Comparison of ENCODE assay signal across 12 mouse cellular contexts in genomic region chr1:167256724-167257302, GRCm38 (mm10). TPM values are rescaled to one million over a fixed set of nuclear protein-coding genes. Genes with fewer than 3 reads are reported as not detected.
DNase-seq lines count a peak whose midpoint lies in the region; ATAC-seq and TF ChIP-seq lines count a peak whose summit lies in the region.
"Had no signal": no experiment of that assay in that cellular context is flagged by ENCODE, and none has a peak within 500 bp of the region (broad histone marks: within the 10 kb centered on the region; RNA-seq: fewer than 3 reads in every experiment).

No protein-coding gene starts in this region.

- peaks cover 15% of the 10 kb centered on the region for H3K4me1 ChIP-seq in lung, embryonic 14.5 days (ENCODE audit: insufficient read depth)
- peaks cover 26% of the 10 kb centered on the region for H3K4me1 ChIP-seq in liver, embryonic 11.5 days (replicated peaks; ENCODE audit: control insufficient read depth, insufficient read depth, low read length)

- no peak for ATAC-seq in lung, embryonic 14.5 days (ENCODE audit: insufficient read depth)
- ATAC-seq in liver, embryonic 11.5 days (replicated peaks; ENCODE audit: low FRiP score), result 0 out of 2 replicates have a peak, but pooled peaks have one; percentile 31
- ATAC-seq: midbrain, embryonic 16.5 days had no signal

- no peak overlapping the region for H3K27ac ChIP-seq in lung, embryonic 14.5 days (ENCODE audit: low read depth)
- no peak overlapping the region for H3K27ac ChIP-seq in liver, embryonic 11.5 days (ENCODE audit: low read depth, low read length)
- H3K27ac ChIP-seq: embryonic facial prominence, embryonic 10.5 days; macrophage had no signal

- H3K4me3 ChIP-seq in lung, embryonic 14.5 days (ENCODE audit: low read depth, low read length), result no peak overlapping the region
- H3K4me3 ChIP-seq in liver, embryonic 11.5 days (ENCODE audit: low read depth, low read length), result no peak overlapping the region
- H3K4me3 ChIP-seq: embryonic facial prominence, embryonic 10.5 days had no signal

- no peak overlapping the region for H3K9ac ChIP-seq in lung, embryonic 14.5 days
- H3K9ac ChIP-seq in liver, embryonic 11.5 days (ENCODE audit: low read depth, low read length), result 0 out of 2 replicates have a peak overlapping the region, but pooled peaks have one; percentile 13

- intact Hi-C loops in left cerebral cortex, postnatal 4 days (cut with DNase I), result no loop called here

- 57% methylated on average over 15 of the region's 15 CpGs for WGBS in lung, embryonic 14.5 days
- 78% methylated on average over 15 of the region's 15 CpGs for WGBS in liver, embryonic 11.5 days

- TF ChIP-seq CTCF in lung, embryonic 14.5 days (IDR thresholded peaks at IDR 0.05; ENCODE audit: low read depth), result no peak

- no peak overlapping the region for H3K4me2 ChIP-seq in lung, embryonic 14.5 days
- no peak overlapping the region for H3K4me2 ChIP-seq in liver, embryonic 11.5 days

- H3K27me3 ChIP-seq in lung, embryonic 14.5 days (ENCODE audit: insufficient read depth, low read length), result no peaks in the 10 kb centered on the region
- no peaks in the 10 kb centered on the region for H3K27me3 ChIP-seq in liver, embryonic 11.5 days (replicated peaks; ENCODE audit: control insufficient read depth, insufficient read depth, low read length)

- H3K36me3 ChIP-seq in lung, embryonic 14.5 days (ENCODE audit: insufficient read depth), result no peaks in the 10 kb centered on the region
- H3K36me3 ChIP-seq in liver, embryonic 11.5 days (ENCODE audit: control insufficient read depth, insufficient read depth, low read length), result no peaks in the 10 kb centered on the region

- H3K9me3 ChIP-seq in lung, embryonic 14.5 days (ENCODE audit: low read depth, low read length), result no peaks in the 10 kb centered on the region
- H3K9me3 ChIP-seq in liver, embryonic 11.5 days (ENCODE audit: control insufficient read depth, low read length), result no peaks in the 10 kb centered on the region
- H3K9me3 ChIP-seq: embryonic facial prominence, embryonic 10.5 days had no signal

- peak; percentile 60 for DNase-seq in lung, embryonic 14.5 days
- no peak for DNase-seq in lung, postnatal 25 days (ENCODE audit: low spot score)
- DNase-seq in kidney, adult 8-10 months, result peak; percentile 36 to 67
- no peak for DNase-seq in liver, embryonic 11.5 days (ENCODE audit: low spot score)
- peak; percentile 41 for DNase-seq in retina, postnatal 1 day
- DNase-seq in layer of hippocampus, adult 9-10 months (ENCODE audit: low spot score), result no peak
- no peak for DNase-seq in left cerebral cortex, postnatal 4 days
- DNase-seq in spleen, postnatal 4 days (ENCODE audit: low spot score in 2 of 2), result no peak
- DNase-seq: cerebellum, adult 9-11 months had no signal

RNA-seq across cellular contexts. Expression of gene Uck2, which starts 28.3 kb away (rescaled TPM):
- 98.3 and 98.8 TPM in 2 replicates for polyA plus RNA-seq in lung, embryonic 14.5 days (2014; fragmentation: Nextera tagmentation; extraction: Ambion mirVana)
- 144 and 156 TPM in 2 replicates for polyA plus RNA-seq in liver, embryonic 11.5 days (2014; fragmentation: Nextera tagmentation; extraction: Ambion mirVana)
- total RNA-seq in left cerebral cortex, postnatal 4 days (2021), result 10 to 100 TPM; 80.8 to 85.6 TPM

RNA-seq across cellular contexts. Expression of gene Tmco1, which starts 51.4 kb away (rescaled TPM):
- polyA plus RNA-seq in lung, embryonic 14.5 days (2014; fragmentation: Nextera tagmentation; extraction: Ambion mirVana), result 91.5 and 93.1 TPM in 2 replicates
- 104 and 116 TPM in 2 replicates for polyA plus RNA-seq in liver, embryonic 11.5 days (2014; fragmentation: Nextera tagmentation; extraction: Ambion mirVana)
- 10 to 100 TPM; 36.1 to 43.9 TPM for total RNA-seq in left cerebral cortex, postnatal 4 days (2021)

Comparison
In these comparisons a context has a peak if more than half of its experiments do, and no peak if none do; other contexts are left out.
1. DNase-seq: peak in lung, embryonic 14.5 days (single experiment), kidney, adult 8-10 months (2 of 2) and retina, postnatal 1 day (single experiment); none in lung, postnatal 25 days (single experiment), liver, embryonic 11.5 days (single experiment), layer of hippocampus, adult 9-10 months (single experiment), left cerebral cortex, postnatal 4 days (single experiment) and spleen, postnatal 4 days (0 of 2).